18 mouse cellular contexts compared by ENCODE assay signal in genomic region chr8:48228676-48229075, GRCm38 (mm10).
DNase-seq lines count a peak whose midpoint lies in the region; ATAC-seq and TF ChIP-seq lines count a peak whose summit lies in the region.
"Had no signal": no experiment of that assay in that cellular context is flagged by ENCODE, and none has a peak within 500 bp of the region (broad histone marks: within the 10 kb centered on the region; RNA-seq: fewer than 3 reads in every experiment).

No protein-coding gene starts in this region.

- no peak for DNase-seq in G1E (ENCODE audit: low spot score)
- DNase-seq in cerebellum, postnatal 10 days: no peak
- no peak for DNase-seq in lung, postnatal 10 days
- DNase-seq: adrenal gland, postnatal 14 days; cerebellum, adult 18-20 months; cerebellum, adult 9-11 months; gastrocnemius, adult 2 months; gastrocnemius, postnatal 25 days had no signal

- no peak for TF ChIP-seq EP300 in ES-Bruce4 (IDR thresholded peaks at IDR 0.05; ENCODE audit: insufficient read depth, low read depth, low read length)

- H3K9ac ChIP-seq in ES-Bruce4 (ENCODE audit: low read depth, poor library complexity, severe bottlenecking): no peak overlapping the region
- H3K9ac ChIP-seq in embryonic facial prominence, embryonic 12.5 days: no peak overlapping the region
- H3K9ac ChIP-seq: embryonic facial prominence, embryonic 13.5 days; forebrain, embryonic 13.5 days; heart, embryonic 12.5 days; hindbrain, embryonic 15.5 days had no signal

- H3K9me3 ChIP-seq in megakaryocyte, embryonic 14.5 days: peaks cover 44% of the 10 kb centered on the region
- H3K9me3 ChIP-seq in ES-Bruce4 (replicated peaks; ENCODE audit: control insufficient read depth, insufficient read depth, low read length, poor library complexity, severe bottlenecking): no peaks in the 10 kb centered on the region
- H3K9me3 ChIP-seq in G1E (replicated peaks): peaks cover 46% of the 10 kb centered on the region
- H3K9me3 ChIP-seq in embryonic facial prominence, embryonic 12.5 days: no peaks in the 10 kb centered on the region
- H3K9me3 ChIP-seq: embryonic facial prominence, embryonic 13.5 days; hindbrain, embryonic 15.5 days had no signal

- no peak overlapping the region for H3K27ac ChIP-seq in ES-Bruce4 (ENCODE audit: insufficient read depth, low read length)
- no peak overlapping the region for H3K27ac ChIP-seq in embryonic facial prominence, embryonic 12.5 days
- H3K27ac ChIP-seq: embryonic facial prominence, embryonic 13.5 days; forebrain, embryonic 13.5 days; gastrocnemius, adult 2 months; hindbrain, embryonic 15.5 days had no signal

- 95% methylated on average over 35 of the region's 35 CpGs for WGBS in embryonic facial prominence, embryonic 12.5 days

- H3K36me3 ChIP-seq in megakaryocyte, embryonic 14.5 days (replicated peaks; ENCODE audit: low read length): no peaks in the 10 kb centered on the region
- H3K36me3 ChIP-seq in ES-Bruce4 (ENCODE audit: control insufficient read depth, insufficient read depth, low read length, poor library complexity, severe bottlenecking): no peaks in the 10 kb centered on the region
- no peaks in the 10 kb centered on the region for H3K36me3 ChIP-seq in G1E (replicated peaks)
- peaks cover 42% of the 10 kb centered on the region for H3K36me3 ChIP-seq in embryonic facial prominence, embryonic 12.5 days

- ATAC-seq in megakaryocyte, adult 5-6 weeks (ENCODE audit: poor library complexity, severe bottlenecking): no peak
- no peak for ATAC-seq in G1E (ENCODE audit: extremely low read depth, insufficient number of reproducible peaks, low FRiP score, poor library complexity, severe bottlenecking)
- 0 out of 2 replicates have a peak, but pooled peaks have one; percentile 25 for ATAC-seq in embryonic facial prominence, embryonic 12.5 days (ENCODE audit: insufficient number of reproducible peaks, insufficient read depth, low FRiP score, low TSS enrichment)
- ATAC-seq: forebrain, embryonic 13.5 days; intestine, embryonic 16.5 days had no signal

- TF ChIP-seq CTCF in ES-Bruce4 (IDR thresholded peaks at IDR 0.05; ENCODE audit: low read depth, low read length) (no peak), G1E (IDR thresholded peaks at IDR 0.05; ENCODE audit: low read depth, low read length) (no peak)

- H3K4me3 ChIP-seq in megakaryocyte, embryonic 14.5 days (replicated peaks): peak overlapping the region; percentile 68
- H3K4me3 ChIP-seq in ES-Bruce4 (ENCODE audit: low read depth, low read length) (peak overlapping the region; percentile 48), G1E (ENCODE audit: low read depth, low read length) (peak overlapping the region; percentile 54; the same call in 1 of the 2 replicates)
- no peak overlapping the region for H3K4me3 ChIP-seq in embryonic facial prominence, embryonic 12.5 days
- H3K4me3 ChIP-seq: embryonic facial prominence, embryonic 13.5 days; forebrain, embryonic 13.5 days; gastrocnemius, adult 2 months; heart, embryonic 12.5 days; hindbrain, embryonic 15.5 days had no signal

- H3K4me2 ChIP-seq in embryonic facial prominence, embryonic 12.5 days (replicated peaks): no peak overlapping the region
- H3K4me2 ChIP-seq: embryonic facial prominence, embryonic 13.5 days; forebrain, embryonic 13.5 days; heart, embryonic 12.5 days; hindbrain, embryonic 15.5 days had no signal

- no peaks in the 10 kb centered on the region; the same call in 1 of the 2 replicates for H3K4me1 ChIP-seq in megakaryocyte, embryonic 14.5 days
- no peaks in the 10 kb centered on the region for H3K4me1 ChIP-seq in ES-Bruce4 (ENCODE audit: control insufficient read depth, insufficient read depth, low read length)
- no peaks in the 10 kb centered on the region; the same call in 1 of the 2 replicates for H3K4me1 ChIP-seq in G1E (ENCODE audit: insufficient read depth, low read depth, low read length)
- no peaks in the 10 kb centered on the region for H3K4me1 ChIP-seq in embryonic facial prominence, embryonic 12.5 days

- no peaks in the 10 kb centered on the region for H3K27me3 ChIP-seq in megakaryocyte, embryonic 14.5 days (replicated peaks)
- H3K27me3 ChIP-seq in ES-Bruce4 (ENCODE audit: control insufficient read depth, insufficient read depth, low read length, poor library complexity, severe bottlenecking) (no peaks in the 10 kb centered on the region), G1E (ENCODE audit: insufficient read depth, low read length) (no peaks in the 10 kb centered on the region; the same call in 1 of the 2 replicates)
- H3K27me3 ChIP-seq in embryonic facial prominence, embryonic 12.5 days: no peaks in the 10 kb centered on the region
- H3K27me3 ChIP-seq: CH12.LX; embryonic facial prominence, embryonic 13.5 days; heart, embryonic 12.5 days; hindbrain, embryonic 15.5 days had no signal

- TF ChIP-seq POLR2A in ES-Bruce4 (IDR thresholded peaks at IDR 0.05; ENCODE audit: insufficient read depth, low read length): no peak
